Mouse (Mus musculus): ENCODE data around the gene Vasn. TPM values are rescaled to one million over a fixed set of nuclear protein-coding genes. Genes with fewer than 3 reads are reported as not detected.

Vasn gene
- polyA plus RNA-seq (2012; rRNA removed), result 98.8 and 101 TPM in 2 replicates

DNA sequence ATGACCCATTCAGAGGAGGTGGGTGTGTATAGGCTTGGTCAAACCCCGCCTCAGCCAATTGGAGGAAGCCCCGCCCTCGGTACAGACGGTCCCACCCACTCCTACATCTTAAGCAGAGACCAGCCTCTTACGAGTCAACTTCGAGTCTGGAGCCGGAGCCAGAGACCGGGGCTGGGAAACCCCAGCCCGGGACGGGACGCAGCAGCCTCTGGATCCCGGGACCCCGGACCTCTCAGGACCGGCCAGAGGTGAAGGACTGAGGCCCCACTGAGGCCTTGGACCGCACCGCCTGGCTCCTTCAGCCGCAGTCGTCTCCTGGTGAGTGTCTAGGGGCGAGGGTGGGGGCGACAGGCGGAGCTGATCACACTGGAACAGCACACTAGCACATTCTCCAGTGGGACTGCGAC, at the start of gene Vasn, which contains the start of gene Dnaja3:
Gene Vasn (plus strand): TSS at position 111 of the 407 bp plus-strand sequence.
Gene Dnaja3 (plus strand): TSS at position 159 of the 407 bp plus-strand sequence.

DNA sequence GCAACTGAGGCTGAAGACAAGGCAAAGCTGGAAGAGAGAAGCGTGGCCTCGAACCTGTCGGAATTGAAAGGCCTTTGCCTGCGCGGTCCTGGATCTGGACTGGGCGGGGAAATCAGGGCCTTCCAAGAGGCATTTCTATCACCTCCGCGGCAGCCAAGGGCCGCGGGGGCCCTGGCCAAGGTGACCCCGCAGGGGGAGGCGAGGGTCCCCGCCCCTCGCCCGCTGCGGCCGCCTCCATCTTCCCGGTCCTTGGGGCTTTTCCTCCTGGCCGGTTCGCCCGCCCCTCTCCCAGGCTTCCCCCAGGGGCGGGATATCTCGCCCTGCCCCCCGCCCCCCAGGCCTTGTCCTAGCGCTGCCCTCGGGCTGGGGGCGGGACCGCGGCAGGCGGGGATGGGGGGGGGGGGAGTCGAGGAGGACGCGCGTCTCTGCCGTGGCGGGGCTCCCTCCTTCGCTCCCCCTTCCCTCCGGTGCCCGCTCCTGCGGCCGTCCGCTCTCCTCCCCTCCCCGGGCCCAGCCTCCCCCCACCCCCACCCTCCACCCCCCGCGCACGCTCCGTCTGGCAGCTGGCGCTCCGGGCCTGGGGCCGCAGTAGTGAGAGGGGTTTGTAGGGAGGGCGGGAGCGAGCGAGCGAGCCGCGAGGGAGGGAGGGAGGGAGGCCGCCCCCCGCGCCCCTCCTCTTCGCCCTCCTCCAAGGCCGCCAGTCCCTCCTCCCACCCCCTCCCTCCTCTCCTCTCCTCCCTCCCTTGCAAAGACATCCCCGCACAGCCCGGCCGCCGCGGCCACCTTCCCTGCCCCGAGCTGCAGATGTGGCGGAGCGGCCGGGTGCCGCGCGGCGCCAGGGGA, 45.5 kb upstream of the Vasn start, which contains the start of gene Glis2:
Gene Glis2 (plus strand): TSS at position 743 of the 843 bp plus-strand sequence.

DNA sequence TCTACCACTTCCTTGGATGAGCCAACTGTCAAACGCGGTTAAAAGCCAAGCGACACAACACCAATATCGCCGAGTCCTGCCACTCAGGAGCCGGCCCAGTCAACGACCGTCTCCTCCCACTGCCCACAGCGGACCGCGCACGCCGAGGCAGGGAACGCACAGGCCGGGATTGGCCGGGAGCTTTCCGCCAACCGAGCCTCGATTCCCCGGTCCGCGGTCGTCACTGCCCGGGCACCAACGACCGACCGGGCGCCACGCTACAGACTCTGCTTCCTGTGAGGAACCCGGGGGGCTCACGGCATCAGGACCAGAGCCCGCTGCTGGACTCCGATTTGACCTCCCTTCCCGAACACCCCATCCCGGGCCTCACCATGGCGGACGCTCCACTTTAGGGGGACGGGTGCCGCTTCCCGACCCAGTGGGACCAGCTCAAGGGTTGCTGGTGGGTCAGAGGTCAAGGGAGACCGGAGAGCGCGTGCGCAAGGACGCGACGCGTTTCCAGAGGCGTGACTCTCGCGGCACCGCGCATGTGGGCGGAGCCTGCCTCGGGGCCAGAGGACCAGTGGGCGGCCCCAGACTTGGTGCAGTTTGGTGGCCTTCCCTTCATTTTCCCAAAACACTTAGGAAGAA, 15.1 kb upstream of the Vasn start, which contains the start of gene Pam16:
Gene Pam16 (minus strand): TSS at position 508 of the 630 bp plus-strand sequence.

DNA sequence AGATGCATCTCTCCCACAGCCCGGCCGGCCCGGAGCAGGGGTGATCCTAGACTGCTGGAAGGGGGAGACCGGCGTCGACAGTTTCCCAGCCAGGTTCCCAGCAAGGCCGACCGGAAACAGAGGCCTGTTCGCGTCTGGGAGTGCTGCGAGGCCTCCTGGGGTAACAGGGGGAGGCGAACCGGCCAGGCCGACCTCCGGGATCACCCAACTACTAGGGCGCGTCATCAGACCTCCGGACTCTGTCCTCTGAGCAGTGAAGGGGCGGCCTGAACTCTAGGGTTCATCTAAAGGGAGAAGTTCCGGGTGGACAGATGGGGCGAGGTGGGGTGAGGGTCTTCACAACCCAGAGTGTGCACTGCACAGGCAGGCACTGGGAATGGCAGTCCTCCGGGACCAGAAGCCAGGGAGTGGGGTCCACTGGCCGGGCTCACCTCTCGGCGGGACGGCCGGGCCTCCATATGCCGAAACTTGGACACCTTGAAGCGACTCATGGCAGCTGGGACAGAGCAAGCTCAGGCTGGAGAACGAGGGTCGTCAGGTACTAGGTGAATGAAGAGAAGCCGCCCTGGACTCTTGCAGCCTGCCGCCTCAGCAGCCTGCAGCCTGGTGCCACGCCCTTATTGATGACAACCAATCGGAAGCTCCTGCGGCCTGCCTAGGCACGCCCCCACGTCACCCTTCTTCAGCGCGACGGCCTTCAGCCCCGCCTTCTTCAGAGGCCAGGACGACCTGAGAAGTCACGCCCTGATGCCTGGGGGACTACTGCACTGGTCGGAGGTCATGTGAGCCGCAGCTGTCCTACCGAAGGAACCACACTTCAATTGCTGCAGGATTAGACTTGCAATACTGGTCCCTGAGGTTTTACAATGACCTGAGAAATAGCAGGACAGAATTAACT, 39.6 kb downstream of the Vasn start, which contains the start of gene Coro7:
Gene Coro7 (minus strand): TSS at position 657 of the 898 bp plus-strand sequence.

Other genes with a start within 250 kb of the Vasn start
- gene Adcy9, start 219.4 kb upstream of the Vasn start, polyA plus RNA-seq (2012; rRNA removed), result 39.9 and 42.7 TPM in 2 replicates
- gene Srl, start 98.1 kb upstream of the Vasn start, polyA plus RNA-seq (2012; rRNA removed), result 2.6 and 4.2 TPM in 2 replicates
- 14.9 and 18.1 TPM in 2 replicates for gene Tfap4, start 80.1 kb upstream of the Vasn start, polyA plus RNA-seq (2012; rRNA removed)
- gene Glis2, start 45.2 kb upstream of the Vasn start, polyA plus RNA-seq (2012; rRNA removed), result 72.8 and 88.6 TPM in 2 replicates
- gene Pam16, start 15.0 kb upstream of the Vasn start, polyA plus RNA-seq (2012; rRNA removed), result 19.3 and 23.3 TPM in 2 replicates
- 21.3 and 24.1 TPM in 2 replicates for gene Dnaja3, start within 50 bp of the Vasn start, polyA plus RNA-seq (2012; rRNA removed)
- gene Coro7, start 39.8 kb downstream of the Vasn start, polyA plus RNA-seq (2012; rRNA removed), result 56.4 and 67.0 TPM in 2 replicates
- 11.6 and 17.5 TPM in 2 replicates for gene Nmral1, start 79.4 kb downstream of the Vasn start, polyA plus RNA-seq (2012; rRNA removed)
- 23.8 and 26.3 TPM in 2 replicates for gene Hmox2, start 86.4 kb downstream of the Vasn start, polyA plus RNA-seq (2012; rRNA removed)
- gene Cdip1, start 150.4 kb downstream of the Vasn start, polyA plus RNA-seq (2012; rRNA removed), result 174 and 176 TPM in 2 replicates
- 0.67 and 2.1 TPM in 2 replicates for gene 4930562C15Rik, start 195.5 kb downstream of the Vasn start, polyA plus RNA-seq (2012; rRNA removed)
- gene Ubald1, start 240.4 kb downstream of the Vasn start, polyA plus RNA-seq (2012; rRNA removed), result 52.7 and 57.2 TPM in 2 replicates
- gene Mgrn1, start 246.3 kb downstream of the Vasn start, polyA plus RNA-seq (2012; rRNA removed), result 193 and 194 TPM in 2 replicates

All from ovary, adult 2 months (tissue).